Mouse (Mus musculus) cerebellum, postnatal 36 days (tissue): Measurements from ENCODE around the gene Ubac1.

Experiments used
- DNase-seq, 2 experiments: peaks; one replicate each; pipeline ENCODE4 v3.0.0; 2021 to 2022; ENCODE audit warnings: mixed read lengths in 2 of 2

Gene Ubac1

GRCm38 (mm10) chr2:25969319-25969718 is 52.2 kb downstream of the Ubac1 start:
- no peak for DNase-seq

- no peak for DNase-seq
These were observed 72.3 kb downstream of the Ubac1 start for GRCm38 (mm10) chr2:25949291-25949690.
